Mouse (Mus musculus): ENCODE data around the gene Gm42906.

GRCm38 (mm10) chr5:151213097-151213496, 214.9 kb downstream of the Gm42906 start:
- TF ChIP-seq CTCF (IDR thresholded peaks at IDR 0.05; ENCODE audit: borderline replicate concordance, extremely low read depth, insufficient read depth, insufficient read length) (no peak), POLR2A (IDR thresholded peaks at IDR 0.05; ENCODE audit: borderline replicate concordance, extremely low read depth, insufficient read depth, insufficient read length, poor library complexity, severe bottlenecking) (no peak)

Measured in brain, embryonic 14.5 days (tissue).